Mouse (Mus musculus): Measurements from ENCODE around the gene Pole. TPM values are rescaled to one million over a fixed set of nuclear protein-coding genes. Genes with fewer than 3 reads are reported as not detected.
A peak's percentile ranks its signal among the peaks of the same experiment; 100 is the strongest.

Pole gene
- polyA plus RNA-seq, 1 experiment from 2014 or later = 44.1 TPM

DNA sequence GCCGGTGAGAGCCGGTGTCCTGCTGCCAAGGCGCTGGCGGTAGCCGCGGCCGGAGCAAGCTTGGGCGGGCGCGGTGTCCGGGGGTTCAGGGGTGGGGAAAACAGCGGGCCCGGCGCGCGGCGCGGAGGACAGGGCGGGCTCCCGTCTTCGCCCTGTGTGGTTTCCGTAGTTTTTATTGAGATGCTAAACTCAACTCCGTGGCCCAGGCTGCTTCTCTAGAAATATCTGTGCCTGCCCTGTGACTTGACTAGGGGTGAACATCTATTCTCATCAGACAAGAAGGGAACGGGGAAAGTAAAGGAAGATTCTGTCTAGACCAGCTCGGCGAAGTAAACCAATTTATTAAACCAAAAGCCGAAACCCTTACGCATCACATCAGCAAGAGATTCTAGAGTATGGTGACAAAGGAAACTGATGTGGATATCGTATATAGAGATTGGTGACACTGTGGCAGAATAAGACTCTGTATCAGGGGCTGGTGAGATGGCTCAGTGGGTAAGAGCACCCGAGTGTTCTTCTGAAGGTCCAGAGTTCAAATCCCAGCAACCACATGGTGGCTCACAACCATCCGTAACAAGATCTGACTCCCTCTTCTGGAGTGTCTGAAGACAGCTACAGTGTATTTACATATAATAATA, 459 bp downstream of the Pole start:
- Histone ChIP-seq H3K36me3 (peaks cover 28% of the 10 kb centered on the region), H3K9me3 (replicated peaks) (no peaks in the 10 kb centered on the region), H3K4me1 (peaks cover 22% of the 10 kb centered on the region), H3K27ac (replicated peaks) (peak overlapping the region; percentile 93), H3K4me3 (peak overlapping the region; percentile 82), H3K27me3 (ENCODE audit: low read depth, poor library complexity, severe bottlenecking) (peaks cover 24% of the 10 kb centered on the region)
- DNase-seq (ENCODE audit: low spot score) = no peak
- WGBS = 5% methylated on average over 31 of the region's 31 CpGs

DNA sequence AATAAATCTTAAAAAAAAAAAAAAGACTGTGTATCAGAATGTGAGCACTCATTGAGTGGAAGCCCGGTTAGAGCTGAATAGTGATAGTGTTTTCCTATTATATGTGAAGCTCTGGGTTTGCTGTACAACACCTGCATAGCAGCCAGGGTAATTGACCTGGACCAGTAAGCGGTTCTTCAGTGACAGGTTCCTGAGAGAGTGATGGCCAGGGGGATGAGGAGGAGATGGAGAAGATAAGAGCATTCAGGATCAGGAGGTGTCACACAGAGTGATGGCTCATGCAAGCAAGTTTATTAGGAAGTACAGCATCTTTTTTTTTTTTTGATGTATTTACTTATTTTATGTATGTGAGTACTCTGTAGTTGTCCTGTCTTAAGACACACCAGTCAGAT, 974 bp downstream of the Pole start:
- WGBS = 76% methylated on average over 2 of the region's 2 CpGs
- no peak overlapping the region for H3K27ac ChIP-seq (replicated peaks)
- peaks cover 22% of the 10 kb centered on the region for H3K4me1 ChIP-seq
- H3K36me3 ChIP-seq = peaks cover 34% of the 10 kb centered on the region
- H3K4me3 ChIP-seq = peak overlapping the region; percentile 82
- peaks cover 24% of the 10 kb centered on the region for H3K27me3 ChIP-seq (ENCODE audit: low read depth, poor library complexity, severe bottlenecking)
- no peaks in the 10 kb centered on the region for H3K9me3 ChIP-seq (replicated peaks)
- DNase-seq (ENCODE audit: low spot score) = no peak

DNA sequence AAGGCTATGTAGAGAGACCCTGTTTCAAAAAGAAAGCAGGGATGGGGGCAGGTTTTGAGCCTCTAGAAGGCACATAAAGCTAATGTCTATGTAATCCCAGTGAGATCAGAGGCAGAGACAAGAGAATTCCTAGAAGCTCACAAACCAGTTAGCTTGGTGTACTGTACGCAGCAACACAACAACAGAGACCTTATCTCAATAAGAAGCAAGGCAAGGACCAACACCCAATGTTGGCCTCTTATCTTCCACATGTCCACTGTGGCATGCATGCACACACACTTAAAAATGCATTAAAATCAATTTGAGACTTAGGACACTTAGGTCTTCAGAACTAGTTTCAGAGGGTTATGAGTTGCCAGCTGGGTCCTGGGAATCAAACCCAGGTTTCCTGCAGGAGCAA, 5.5 kb downstream of the Pole start:
- Histone ChIP-seq H3K27me3 (ENCODE audit: low read depth, poor library complexity, severe bottlenecking) (no peaks in the 10 kb centered on the region), H3K27ac (replicated peaks) (no peak overlapping the region), H3K4me1 (peaks cover 11% of the 10 kb centered on the region), H3K4me3 (no peak overlapping the region), H3K9me3 (replicated peaks) (no peaks in the 10 kb centered on the region), H3K36me3 (peaks cover 78% of the 10 kb centered on the region)
- WGBS = 86% methylated on average over 1 of the region's 1 CpGs
- DNase-seq (ENCODE audit: low spot score) = no peak

DNA sequence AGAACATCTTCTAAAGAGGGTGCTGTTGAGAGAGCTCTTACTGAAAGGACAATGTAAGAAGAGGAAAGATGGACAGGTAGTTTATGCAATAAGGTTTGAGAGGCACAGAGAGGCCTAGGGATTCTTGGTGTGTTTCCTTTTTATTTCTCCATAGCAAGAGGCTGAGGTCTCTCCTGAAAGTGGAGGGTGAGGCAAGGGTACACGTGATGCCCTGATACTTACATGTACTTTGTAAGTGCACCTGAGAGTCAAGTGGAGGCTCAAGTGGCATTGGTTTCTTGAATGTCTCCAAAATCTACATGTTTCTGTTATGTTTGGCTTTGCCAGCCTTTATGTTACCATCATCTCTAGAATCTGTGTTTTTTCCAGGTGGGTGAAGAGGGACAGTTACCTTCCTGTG, 10.5 kb downstream of the Pole start:
- H3K9me3 ChIP-seq (replicated peaks) = no peaks in the 10 kb centered on the region
- DNase-seq (ENCODE audit: low spot score) = no peak
- no peak overlapping the region for H3K4me3 ChIP-seq
- H3K36me3 ChIP-seq = peaks cover 99% of the 10 kb centered on the region
- 96% methylated on average over 1 of the region's 1 CpGs for WGBS
- H3K27ac ChIP-seq (replicated peaks) = no peak overlapping the region
- H3K4me1 ChIP-seq = no peaks in the 10 kb centered on the region
- H3K27me3 ChIP-seq (ENCODE audit: low read depth, poor library complexity, severe bottlenecking) = no peaks in the 10 kb centered on the region

DNA sequence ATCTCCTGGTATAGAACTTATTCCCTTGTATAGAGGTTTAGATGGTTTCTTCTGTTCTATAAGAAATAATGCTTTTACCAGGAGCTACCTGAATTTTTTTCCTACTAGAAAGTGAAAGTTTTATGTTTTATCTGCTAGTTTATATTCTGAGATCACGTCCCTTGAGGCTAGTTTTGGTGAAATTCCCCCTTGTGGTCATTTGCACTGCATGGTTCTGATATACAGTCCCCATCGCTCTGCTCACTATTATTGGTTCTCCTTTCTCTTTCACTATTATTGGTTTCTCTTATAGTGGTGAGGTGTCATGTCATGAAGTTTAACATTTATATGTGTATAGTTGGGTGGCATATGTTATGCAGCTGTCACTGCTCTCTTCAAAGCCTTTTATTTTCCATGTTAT, 14.5 kb downstream of the Pole start:
- Histone ChIP-seq H3K27ac (replicated peaks) (no peak overlapping the region), H3K4me3 (no peak overlapping the region), H3K27me3 (ENCODE audit: low read depth, poor library complexity, severe bottlenecking) (no peaks in the 10 kb centered on the region), H3K9me3 (replicated peaks) (no peaks in the 10 kb centered on the region), H3K4me1 (no peaks in the 10 kb centered on the region), H3K36me3 (peaks cover 100% of the 10 kb centered on the region)
- no peak for DNase-seq (ENCODE audit: low spot score)
- 97% methylated on average over 2 of the region's 2 CpGs for WGBS

DNA sequence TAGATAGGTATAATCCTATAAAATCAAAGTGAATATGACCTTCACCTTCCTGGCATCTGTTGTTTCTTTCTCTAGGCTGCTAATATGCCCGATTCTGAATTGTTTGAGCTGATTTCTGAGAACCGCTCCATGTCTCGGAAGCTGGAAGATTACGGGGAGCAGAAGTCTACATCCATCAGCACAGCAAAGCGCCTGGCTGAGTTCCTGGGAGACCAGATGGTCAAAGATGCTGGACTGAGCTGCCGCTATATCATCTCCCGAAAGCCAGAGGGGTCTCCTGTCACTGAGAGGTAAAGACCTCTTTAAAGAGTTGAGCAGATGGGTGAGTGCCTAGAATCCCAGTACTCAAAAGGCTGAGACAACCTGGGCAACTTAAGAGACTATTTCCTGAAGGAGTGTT, 22.8 kb downstream of the Pole start:
- DNase-seq (ENCODE audit: low spot score) = no peak
- no peaks in the 10 kb centered on the region for H3K9me3 ChIP-seq (replicated peaks)
- H3K27ac ChIP-seq (replicated peaks) = no peak overlapping the region
- H3K4me1 ChIP-seq = no peaks in the 10 kb centered on the region
- 97% methylated on average over 7 of the region's 7 CpGs for WGBS
- H3K36me3 ChIP-seq = peaks cover 100% of the 10 kb centered on the region
- H3K4me3 ChIP-seq = no peak overlapping the region
- no peaks in the 10 kb centered on the region for H3K27me3 ChIP-seq (ENCODE audit: low read depth, poor library complexity, severe bottlenecking)

DNA sequence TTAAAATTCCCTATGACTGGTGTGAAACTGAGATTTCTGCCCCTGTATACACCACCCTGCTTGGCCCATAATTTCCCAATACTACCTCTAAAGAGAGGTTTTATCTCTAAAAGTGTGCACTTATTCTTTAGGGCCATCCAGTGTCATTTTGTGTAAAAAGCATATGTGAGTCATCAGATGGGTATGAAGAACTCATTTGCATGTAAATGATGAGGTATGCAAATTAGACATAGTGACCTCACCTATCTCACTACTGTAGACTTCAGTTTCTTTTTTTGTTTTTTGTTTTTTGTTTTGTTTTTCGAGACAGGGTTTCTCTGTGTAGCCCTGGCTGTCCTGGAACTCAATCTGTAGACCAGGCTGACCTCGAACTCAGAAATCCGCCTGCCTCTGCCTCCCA, 27.0 kb downstream of the Pole start:
- Histone ChIP-seq H3K9me3 (replicated peaks) (no peaks in the 10 kb centered on the region), H3K36me3 (peaks cover 95% of the 10 kb centered on the region), H3K27ac (replicated peaks) (no peak overlapping the region), H3K4me3 (no peak overlapping the region), H3K4me1 (no peaks in the 10 kb centered on the region), H3K27me3 (ENCODE audit: low read depth, poor library complexity, severe bottlenecking) (no peaks in the 10 kb centered on the region)
- WGBS = 90% methylated on average over 3 of the region's 3 CpGs
- no peak for DNase-seq (ENCODE audit: low spot score)

DNA sequence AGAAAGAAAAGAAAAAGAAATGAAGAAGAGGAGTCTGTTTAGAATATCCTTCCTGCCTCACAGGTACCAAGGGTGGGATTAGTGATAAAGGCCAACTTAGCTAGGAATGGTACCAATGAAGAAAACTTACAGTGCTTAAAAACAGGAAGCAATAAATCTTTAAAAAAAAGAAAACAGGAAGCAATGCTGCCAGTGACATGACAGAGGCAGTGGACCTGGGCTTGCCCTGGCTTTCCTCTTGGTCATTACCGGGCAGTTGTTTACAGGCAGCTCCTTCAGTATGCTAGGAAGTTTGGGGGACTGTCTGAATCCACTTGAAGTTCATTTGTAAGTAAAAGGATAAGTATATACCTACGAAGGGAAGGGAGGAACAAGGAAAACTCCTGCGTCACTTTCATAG, 44.4 kb downstream of the Pole start:
- H3K4me1 ChIP-seq = no peaks in the 10 kb centered on the region
- peaks cover 96% of the 10 kb centered on the region for H3K36me3 ChIP-seq
- H3K27ac ChIP-seq (replicated peaks) = no peak overlapping the region
- no peak for DNase-seq (ENCODE audit: low spot score)
- H3K9me3 ChIP-seq (replicated peaks) = no peaks in the 10 kb centered on the region
- 90% methylated on average over 3 of the region's 3 CpGs for WGBS
- H3K27me3 ChIP-seq (ENCODE audit: low read depth, poor library complexity, severe bottlenecking) = no peaks in the 10 kb centered on the region
- H3K4me3 ChIP-seq = no peak overlapping the region

DNA sequence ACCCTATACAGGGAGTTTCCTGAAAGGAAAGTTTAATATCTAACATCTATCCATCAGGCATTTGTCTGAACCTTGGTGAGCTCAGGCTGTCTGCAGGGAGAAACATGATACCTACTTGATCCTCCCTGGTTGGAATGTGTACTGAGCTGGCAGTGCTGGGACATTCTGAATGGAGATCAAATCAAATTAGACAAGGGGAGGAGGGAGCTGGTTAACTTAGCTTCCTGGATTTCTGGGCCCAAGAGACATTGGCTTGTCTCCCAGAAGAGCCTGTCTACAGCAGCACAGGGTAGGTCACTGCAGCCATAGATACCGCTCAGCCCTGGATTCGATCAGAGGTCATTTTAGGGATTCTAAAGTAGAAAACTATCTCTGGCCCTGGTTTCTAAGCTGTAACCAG, 52.7 kb downstream of the Pole start:
- no peak overlapping the region for H3K27ac ChIP-seq (replicated peaks)
- H3K4me1 ChIP-seq = peaks cover 15% of the 10 kb centered on the region
- H3K36me3 ChIP-seq = peaks cover 66% of the 10 kb centered on the region
- H3K9me3 ChIP-seq (replicated peaks) = no peaks in the 10 kb centered on the region
- peaks cover 35% of the 10 kb centered on the region for H3K27me3 ChIP-seq (ENCODE audit: low read depth, poor library complexity, severe bottlenecking)
- 93% methylated on average over 2 of the region's 2 CpGs for WGBS
- no peak for DNase-seq (ENCODE audit: low spot score)
- no peak overlapping the region for H3K4me3 ChIP-seq

DNA sequence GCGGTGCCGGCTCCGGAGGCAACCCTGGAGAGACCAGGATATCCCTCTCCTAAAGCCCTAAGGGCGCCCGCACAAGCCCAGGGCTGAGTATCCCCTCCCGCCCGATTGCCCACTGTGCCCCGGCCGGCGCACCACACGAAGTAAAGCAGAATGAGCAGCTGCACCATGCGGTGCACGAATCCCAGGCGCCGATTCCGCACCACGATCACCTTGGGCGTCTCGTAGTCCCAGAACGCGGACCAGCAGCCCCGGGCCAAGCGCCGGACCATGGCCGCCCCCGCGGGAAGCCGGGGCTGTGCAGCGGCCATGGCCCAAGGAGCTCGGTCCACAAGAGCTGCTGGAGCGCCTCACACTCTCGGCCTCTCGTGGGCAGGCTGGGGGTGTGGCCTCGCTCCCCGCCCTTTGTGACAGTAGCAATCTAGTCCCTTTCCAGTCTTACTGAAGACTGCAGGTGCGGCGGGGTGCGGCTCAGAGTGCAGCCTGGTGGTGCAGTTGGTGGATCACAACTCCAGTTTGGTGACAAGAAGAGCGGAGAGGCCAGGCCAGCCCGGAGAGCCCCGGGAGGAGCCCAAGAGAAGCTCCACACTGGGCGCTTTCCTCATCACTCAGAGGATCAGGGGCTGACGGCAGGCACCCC, 56.7 kb downstream of the Pole start, which contains the start of gene P2rx2:
TSS of gene P2rx2 (minus strand) at position 565 of the 637 bp plus-strand sequence.
- H3K4me3 ChIP-seq = peak within 1 kb of the TSS; percentile 68
- peaks cover 15% of the 10 kb centered on the region for H3K4me1 ChIP-seq
- 1% methylated on average over 43 of the region's 43 CpGs for WGBS
- no peaks in the 10 kb centered on the region for H3K9me3 ChIP-seq (replicated peaks)
- peaks cover 27% of the 10 kb centered on the region for H3K36me3 ChIP-seq
- peak within 1 kb of the TSS; percentile 79 for H3K27ac ChIP-seq (replicated peaks)
- H3K27me3 ChIP-seq (ENCODE audit: low read depth, poor library complexity, severe bottlenecking) = peaks cover 53% of the 10 kb centered on the region
- peak; percentile 58 for DNase-seq (ENCODE audit: low spot score)

DNA sequence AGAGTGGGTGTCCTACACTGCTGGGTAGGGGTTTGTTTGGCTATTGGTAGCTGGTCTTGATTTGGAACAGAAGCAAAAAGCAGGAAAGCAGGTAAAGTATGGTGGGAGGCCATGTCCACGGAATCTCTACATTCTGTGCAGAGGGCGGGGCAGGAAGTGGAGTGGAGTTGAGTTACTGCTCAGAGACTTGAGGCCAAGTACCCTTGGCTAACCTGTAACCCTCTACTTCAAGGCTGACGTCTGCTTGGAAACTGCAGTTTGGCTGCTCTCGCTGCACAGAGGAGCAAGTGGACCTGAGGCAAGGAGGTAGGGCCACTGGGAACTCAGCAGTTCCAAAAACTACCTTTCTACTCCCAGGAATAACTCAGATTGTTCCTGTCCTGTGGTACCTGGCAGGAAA, 58.4 kb downstream of the Pole start, which contains the start of gene Lrcol1:
TSS of gene Lrcol1 (plus strand) at position 207 of the 400 bp plus-strand sequence.
- no peaks in the 10 kb centered on the region for H3K9me3 ChIP-seq (replicated peaks)
- H3K36me3 ChIP-seq = peaks cover 9% of the 10 kb centered on the region; the same call in 1 of the 2 replicates
- H3K27ac ChIP-seq (replicated peaks) = no peak within 1 kb of the TSS
- no peak within 1 kb of the TSS for H3K4me3 ChIP-seq
- 87% methylated on average over 4 of the region's 4 CpGs for WGBS
- H3K4me1 ChIP-seq = peaks cover 15% of the 10 kb centered on the region
- DNase-seq (ENCODE audit: low spot score) = no peak
- H3K27me3 ChIP-seq (ENCODE audit: low read depth, poor library complexity, severe bottlenecking) = peaks cover 53% of the 10 kb centered on the region

DNA sequence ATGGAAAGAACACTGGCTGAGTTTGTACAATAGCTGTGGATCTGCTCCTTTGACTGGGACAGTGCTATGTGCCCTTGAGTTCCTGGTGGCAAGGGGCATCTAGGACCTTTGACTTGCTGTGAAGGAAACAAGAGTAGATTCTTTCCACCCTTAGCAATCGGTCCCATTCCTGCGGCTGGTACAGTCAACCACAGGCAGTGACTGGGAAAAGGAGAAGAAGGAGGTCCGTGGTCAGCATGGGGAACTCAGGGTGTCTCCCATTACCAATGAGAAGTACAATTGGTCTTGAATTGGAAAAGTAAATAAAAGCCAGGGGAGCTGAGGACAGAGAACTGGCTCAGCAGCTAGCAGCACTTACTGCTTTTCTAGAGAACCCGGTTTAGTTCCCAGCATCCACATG, 59.4 kb downstream of the Pole start:
- WGBS = 85% methylated on average over 4 of the region's 4 CpGs
- no peak for DNase-seq (ENCODE audit: low spot score)
- Histone ChIP-seq H3K4me1 (peaks cover 20% of the 10 kb centered on the region), H3K27ac (replicated peaks) (no peak overlapping the region), H3K36me3 (no peaks in the 10 kb centered on the region; the same call in 1 of the 2 replicates), H3K9me3 (replicated peaks) (no peaks in the 10 kb centered on the region), H3K4me3 (no peak overlapping the region), H3K27me3 (ENCODE audit: low read depth, poor library complexity, severe bottlenecking) (peaks cover 50% of the 10 kb centered on the region)

DNA sequence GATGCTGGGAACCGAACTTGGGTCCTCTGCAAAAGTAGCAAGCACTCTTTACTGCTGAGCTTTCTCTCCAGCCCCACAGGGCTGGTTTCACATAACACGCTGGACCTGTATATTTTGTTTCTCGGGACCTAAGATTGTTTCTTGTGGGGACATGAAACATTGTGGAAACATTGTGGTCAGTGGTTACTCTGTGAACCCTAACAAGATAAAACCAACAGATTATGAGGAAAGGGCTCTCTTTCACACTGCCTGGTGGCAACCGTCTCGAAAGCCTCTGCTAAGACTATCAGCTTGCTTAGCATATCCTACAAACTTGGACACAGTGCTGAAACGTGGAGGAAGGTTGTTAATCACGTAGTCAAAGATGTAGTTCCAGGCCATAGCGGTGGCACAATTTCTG, 60.9 kb downstream of the Pole start:
- Histone ChIP-seq H3K27me3 (ENCODE audit: low read depth, poor library complexity, severe bottlenecking) (peaks cover 36% of the 10 kb centered on the region), H3K36me3 (no peaks in the 10 kb centered on the region), H3K27ac (replicated peaks) (no peak overlapping the region), H3K4me3 (no peak overlapping the region), H3K9me3 (replicated peaks) (no peaks in the 10 kb centered on the region), H3K4me1 (peaks cover 22% of the 10 kb centered on the region)
- WGBS = 90% methylated on average over 8 of the region's 8 CpGs
- no peak for DNase-seq (ENCODE audit: low spot score)
